Mouse (Mus musculus): ENCODE measurements around the gene A3galt2. TPM values are rescaled to one million over a fixed set of nuclear protein-coding genes. Genes with fewer than 3 reads are reported as not detected.
A peak's percentile ranks its signal among the peaks of the same experiment; 100 is the strongest.

Gene A3galt2
- polyA plus RNA-seq, 1 experiment from 2014 or later = 0.35 TPM

DNA sequence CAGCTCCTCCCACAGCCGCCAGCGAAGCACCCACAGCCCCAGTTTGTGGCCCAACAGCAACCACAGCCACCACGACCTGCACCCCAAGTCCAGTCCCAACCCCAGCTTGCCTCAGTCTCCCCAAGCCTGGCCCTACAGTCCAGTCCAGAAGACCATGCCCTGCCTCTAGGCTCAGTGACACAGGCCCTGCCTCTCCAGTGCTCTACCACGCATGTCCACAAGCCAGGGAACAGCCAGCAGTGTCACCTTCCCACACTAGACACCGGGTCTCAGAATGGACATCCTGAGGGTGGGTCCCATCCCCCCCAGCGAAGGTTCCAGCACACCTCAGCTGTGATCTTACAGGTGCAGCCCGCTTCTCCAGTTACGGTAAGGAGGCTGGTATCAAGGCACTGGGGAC, 32.2 kb upstream of the A3galt2 start:
- peaks cover 32% of the 10 kb centered on the region for H3K4me1 ChIP-seq (replicated peaks; ENCODE audit: control insufficient read depth, insufficient read depth, low read length)
- 93% methylated on average over 6 of the region's 8 CpGs for WGBS
- no peaks in the 10 kb centered on the region for H3K36me3 ChIP-seq (ENCODE audit: control insufficient read depth, insufficient read depth, low read length)
- no peaks in the 10 kb centered on the region for H3K9me3 ChIP-seq (ENCODE audit: control insufficient read depth, low read length)
- no peaks in the 10 kb centered on the region for H3K27me3 ChIP-seq (replicated peaks; ENCODE audit: control insufficient read depth, insufficient read depth, low read length)
- DNase-seq (ENCODE audit: low spot score) = no peak
- ATAC-seq (replicated peaks; ENCODE audit: low FRiP score, low TSS enrichment, low read depth) = no peak
- H3K4me2 ChIP-seq (ENCODE audit: low read length) = no peak overlapping the region
- H3K9ac ChIP-seq (ENCODE audit: low read length) = no peak overlapping the region
- H3K4me3 ChIP-seq (ENCODE audit: low read depth, low read length) = no peak overlapping the region
- H3K27ac ChIP-seq (ENCODE audit: low read depth) = no peak overlapping the region

DNA sequence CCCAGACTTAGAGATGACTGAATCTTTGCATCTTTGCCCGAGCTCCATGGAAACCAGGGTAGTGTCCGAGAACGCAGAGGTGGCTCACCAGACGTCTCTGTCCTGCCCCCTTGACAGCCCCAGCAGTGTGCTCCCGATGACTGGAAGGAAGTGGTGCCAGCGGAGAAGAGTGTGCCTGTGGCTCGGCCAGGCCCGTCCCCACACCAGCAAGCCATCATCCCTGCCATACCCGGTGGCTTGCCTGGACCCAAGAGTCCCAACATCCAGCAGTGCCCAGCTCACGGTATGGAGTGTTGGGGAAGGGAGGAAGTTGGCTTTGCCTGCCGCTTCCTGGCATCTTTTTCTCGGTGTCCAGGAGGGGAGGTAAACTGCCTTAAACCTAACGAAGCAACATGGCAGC, 31.7 kb upstream of the A3galt2 start:
- Histone ChIP-seq H3K4me2 (ENCODE audit: low read length) (no peak overlapping the region), H3K4me3 (ENCODE audit: low read depth, low read length) (no peak overlapping the region), H3K9me3 (ENCODE audit: control insufficient read depth, low read length) (no peaks in the 10 kb centered on the region), H3K27ac (ENCODE audit: low read depth) (no peak overlapping the region), H3K36me3 (ENCODE audit: control insufficient read depth, insufficient read depth, low read length) (no peaks in the 10 kb centered on the region), H3K9ac (ENCODE audit: low read length) (no peak overlapping the region), H3K27me3 (replicated peaks; ENCODE audit: control insufficient read depth, insufficient read depth, low read length) (no peaks in the 10 kb centered on the region), H3K4me1 (replicated peaks; ENCODE audit: control insufficient read depth, insufficient read depth, low read length) (peaks cover 33% of the 10 kb centered on the region)
- 86% methylated on average over 13 of the region's 13 CpGs for WGBS
- DNase-seq (ENCODE audit: low spot score) (no peak), ATAC-seq (replicated peaks; ENCODE audit: low FRiP score, low TSS enrichment, low read depth) (no peak)

DNA sequence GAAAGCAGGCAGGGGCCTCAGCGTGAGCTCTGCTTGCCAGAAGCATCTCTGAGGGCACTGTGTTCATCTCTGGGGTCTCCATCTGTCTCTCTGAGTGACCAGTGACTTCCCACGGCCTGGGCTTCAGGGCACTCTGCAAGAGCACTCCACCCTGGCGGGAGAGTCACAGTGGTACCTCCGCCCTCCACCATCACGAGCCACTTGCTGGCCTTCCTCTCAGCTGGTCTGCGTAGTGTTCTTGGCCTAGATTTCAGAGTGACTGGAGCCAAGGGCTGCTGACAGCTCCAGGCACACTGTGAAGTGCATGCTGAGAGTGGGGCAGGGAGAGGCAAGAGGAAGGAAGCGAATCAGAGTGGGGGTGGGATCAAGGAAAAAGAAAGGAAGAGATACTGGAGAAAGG, 31.1 kb upstream of the A3galt2 start:
- Histone ChIP-seq H3K4me3 (ENCODE audit: low read depth, low read length) (no peak overlapping the region), H3K9me3 (ENCODE audit: control insufficient read depth, low read length) (no peaks in the 10 kb centered on the region), H3K4me2 (ENCODE audit: low read length) (no peak overlapping the region), H3K27ac (ENCODE audit: low read depth) (no peak overlapping the region), H3K36me3 (ENCODE audit: control insufficient read depth, insufficient read depth, low read length) (no peaks in the 10 kb centered on the region), H3K27me3 (replicated peaks; ENCODE audit: control insufficient read depth, insufficient read depth, low read length) (no peaks in the 10 kb centered on the region), H3K4me1 (replicated peaks; ENCODE audit: control insufficient read depth, insufficient read depth, low read length) (peaks cover 38% of the 10 kb centered on the region), H3K9ac (ENCODE audit: low read length) (no peak overlapping the region)
- DNase-seq (ENCODE audit: low spot score) (no peak), ATAC-seq (replicated peaks; ENCODE audit: low FRiP score, low TSS enrichment, low read depth) (no peak)
- 70% methylated on average over 7 of the region's 7 CpGs for WGBS

DNA sequence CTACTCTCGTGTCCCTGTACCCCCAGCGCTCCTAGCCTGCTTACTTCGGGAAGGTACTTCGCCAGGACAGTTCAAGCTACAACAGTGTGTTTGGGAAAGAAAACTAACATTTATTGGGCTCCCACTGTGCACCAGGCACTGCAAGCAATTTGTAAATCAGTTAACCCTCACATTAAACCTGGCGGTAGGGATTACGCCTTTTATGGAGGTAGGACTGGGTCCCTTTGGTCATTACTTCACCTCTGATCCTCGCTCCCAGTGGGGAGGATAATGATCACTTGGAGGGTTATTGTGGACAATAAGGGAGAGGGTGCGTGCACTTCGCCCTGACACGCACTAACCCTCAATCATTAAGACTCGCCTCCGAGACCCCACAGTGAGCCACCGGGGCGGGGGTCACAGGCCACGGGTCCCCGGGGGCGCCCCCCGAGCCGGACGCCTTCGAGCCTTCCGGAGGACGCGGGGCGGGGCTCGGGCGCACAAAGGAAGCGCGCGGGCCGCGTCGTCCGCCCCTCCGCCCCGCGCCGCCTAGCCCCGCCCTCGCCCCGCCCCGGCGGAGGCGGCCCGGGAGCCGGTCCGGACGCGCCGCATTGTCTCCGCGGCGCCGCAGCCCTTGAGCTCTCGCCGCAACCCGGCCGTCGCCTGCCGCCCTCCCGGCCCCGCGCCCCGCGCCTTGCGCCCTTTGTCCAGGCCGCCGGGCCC, 28.0 kb upstream of the A3galt2 start:
- DNase-seq (ENCODE audit: low spot score) = peak; percentile 76
- H3K4me1 ChIP-seq (replicated peaks; ENCODE audit: control insufficient read depth, insufficient read depth, low read length) = peaks cover 42% of the 10 kb centered on the region

DNA sequence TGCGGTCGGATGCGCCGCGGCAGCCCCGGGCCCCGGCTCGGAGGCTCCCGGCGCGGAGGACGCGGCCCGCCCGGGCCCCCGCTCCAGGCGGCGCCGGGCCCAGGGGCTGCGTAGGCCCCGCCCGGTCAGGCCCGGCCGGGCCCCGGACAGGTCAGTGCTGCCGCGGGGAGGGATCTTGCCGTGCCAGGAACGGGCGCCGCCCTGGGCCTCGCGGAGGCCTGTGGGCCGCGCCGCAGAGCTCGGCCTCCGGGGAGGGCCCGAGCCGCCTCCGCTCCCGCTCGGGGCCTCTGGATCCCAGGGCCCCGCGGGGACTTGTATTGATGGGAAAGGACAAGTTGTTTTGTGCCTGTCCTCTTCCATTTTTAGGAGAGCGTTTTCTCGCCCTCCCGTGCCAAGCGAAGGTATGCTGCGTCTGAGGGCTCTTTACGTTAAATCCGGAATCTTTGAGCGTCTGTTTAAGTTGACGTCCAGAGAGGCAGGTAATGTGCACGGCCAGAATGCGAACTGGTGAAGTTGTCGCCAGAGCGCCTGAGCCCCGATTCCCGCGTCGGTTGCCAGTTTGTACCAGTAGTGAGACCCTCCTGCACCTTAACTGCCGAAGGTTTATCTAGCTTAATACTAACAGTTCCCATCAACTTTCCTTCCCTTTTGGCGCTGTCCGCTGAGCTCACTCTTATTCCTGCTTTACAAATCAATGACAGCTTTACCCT, 27.3 kb upstream of the A3galt2 start:
- DNase-seq (ENCODE audit: low spot score) = peak; percentile 77
- Histone ChIP-seq H3K27ac (ENCODE audit: low read depth) (peak overlapping the region; percentile 87), H3K9me3 (ENCODE audit: control insufficient read depth, low read length) (no peaks in the 10 kb centered on the region), H3K4me1 (replicated peaks; ENCODE audit: control insufficient read depth, insufficient read depth, low read length) (peaks cover 48% of the 10 kb centered on the region), H3K4me3 (ENCODE audit: low read depth, low read length) (peak overlapping the region; percentile 79), H3K4me2 (ENCODE audit: low read length) (peak overlapping the region; percentile 89), H3K36me3 (ENCODE audit: control insufficient read depth, insufficient read depth, low read length) (peaks cover 15% of the 10 kb centered on the region), H3K27me3 (replicated peaks; ENCODE audit: control insufficient read depth, insufficient read depth, low read length) (no peaks in the 10 kb centered on the region), H3K9ac (ENCODE audit: low read length) (peak overlapping the region; percentile 99)
- ATAC-seq (replicated peaks; ENCODE audit: low FRiP score, low TSS enrichment, low read depth) = peak; percentile 86
- under 1% methylated on average over 62 of the region's 65 CpGs for WGBS

More for the DNA sequence above, 28.0 kb upstream of the A3galt2 start:
- 3% methylated on average over 55 of the region's 68 CpGs for WGBS
- H3K36me3 ChIP-seq (ENCODE audit: control insufficient read depth, insufficient read depth, low read length) = peaks cover 15% of the 10 kb centered on the region
- H3K9ac ChIP-seq (ENCODE audit: low read length) = peak overlapping the region; percentile 99
- peak overlapping the region; percentile 89 for H3K4me2 ChIP-seq (ENCODE audit: low read length)
- H3K9me3 ChIP-seq (ENCODE audit: control insufficient read depth, low read length) = no peaks in the 10 kb centered on the region
- H3K27ac ChIP-seq (ENCODE audit: low read depth) = peak overlapping the region; percentile 87
- peak overlapping the region; percentile 79 for H3K4me3 ChIP-seq (ENCODE audit: low read depth, low read length)
- peak; percentile 92 for ATAC-seq (replicated peaks; ENCODE audit: low FRiP score, low TSS enrichment, low read depth)
- H3K27me3 ChIP-seq (replicated peaks; ENCODE audit: control insufficient read depth, insufficient read depth, low read length) = no peaks in the 10 kb centered on the region

DNA sequence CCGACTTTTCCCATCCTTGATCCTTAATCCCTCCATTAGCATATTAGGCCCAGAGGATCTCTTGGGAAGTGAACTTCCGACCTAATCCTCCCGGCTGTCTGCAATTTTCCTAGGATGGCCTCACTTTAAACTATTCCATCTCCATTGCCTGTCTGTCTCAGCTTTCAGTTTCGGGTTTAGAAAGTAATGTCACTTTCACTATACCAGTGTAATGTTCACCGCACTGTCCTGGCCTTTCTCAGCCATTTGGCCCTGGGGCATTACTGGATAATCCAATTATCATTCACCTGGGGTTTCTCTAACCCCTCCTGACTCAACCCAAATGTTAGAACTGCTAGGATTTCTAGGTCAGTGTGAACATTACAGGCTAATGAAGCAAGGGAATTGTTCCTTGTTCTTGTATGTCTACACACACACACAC, 26.7 kb upstream of the A3galt2 start:
- no peak for DNase-seq (ENCODE audit: low spot score)
- WGBS = under 1% methylated on average over 5 of the region's 5 CpGs
- H3K36me3 ChIP-seq (ENCODE audit: control insufficient read depth, insufficient read depth, low read length) = peaks cover 15% of the 10 kb centered on the region
- peak overlapping the region; percentile 87 for H3K27ac ChIP-seq (ENCODE audit: low read depth)
- no peaks in the 10 kb centered on the region for H3K9me3 ChIP-seq (ENCODE audit: control insufficient read depth, low read length)
- peak overlapping the region; percentile 99 for H3K9ac ChIP-seq (ENCODE audit: low read length)
- H3K4me2 ChIP-seq (ENCODE audit: low read length) = peak overlapping the region; percentile 89
- H3K27me3 ChIP-seq (replicated peaks; ENCODE audit: control insufficient read depth, insufficient read depth, low read length) = no peaks in the 10 kb centered on the region
- no peak for ATAC-seq (replicated peaks; ENCODE audit: low FRiP score, low TSS enrichment, low read depth)
- H3K4me3 ChIP-seq (ENCODE audit: low read depth, low read length) = peak overlapping the region; percentile 79
- peaks cover 54% of the 10 kb centered on the region for H3K4me1 ChIP-seq (replicated peaks; ENCODE audit: control insufficient read depth, insufficient read depth, low read length)

DNA sequence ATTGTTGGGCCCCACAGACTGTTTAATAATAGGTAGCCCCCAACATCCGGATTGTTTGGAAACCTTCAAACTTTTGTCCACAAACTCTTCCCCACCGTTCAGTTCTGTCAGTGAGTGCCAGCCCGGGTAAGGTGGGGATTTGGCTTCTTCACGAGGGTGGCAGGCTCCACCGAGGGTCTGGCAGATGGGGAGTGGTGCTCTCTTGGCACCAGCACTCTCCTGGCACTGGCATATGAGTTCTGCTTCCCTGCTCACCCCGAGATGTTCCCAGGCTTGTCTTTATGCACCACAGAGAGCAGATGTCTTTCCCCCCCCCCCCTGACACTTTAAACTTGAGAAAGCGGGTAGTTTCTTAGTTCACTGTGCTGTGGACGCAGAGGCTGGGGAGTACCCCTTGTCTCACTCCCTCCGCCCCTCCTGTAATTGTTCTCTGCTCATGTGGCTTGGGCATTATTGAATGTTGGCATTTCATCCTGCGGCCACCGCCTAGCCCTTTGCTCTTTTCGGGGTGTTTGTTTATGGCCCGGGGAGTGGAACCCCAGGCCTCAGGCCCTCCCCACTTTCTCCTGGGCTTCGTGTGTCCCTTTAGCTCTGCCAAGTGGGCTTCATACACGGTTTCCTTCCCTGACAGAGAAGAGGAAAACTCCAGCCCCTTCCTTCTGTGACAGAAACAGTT, 26.0 kb upstream of the A3galt2 start:
- Histone ChIP-seq H3K27me3 (replicated peaks; ENCODE audit: control insufficient read depth, insufficient read depth, low read length) (no peaks in the 10 kb centered on the region), H3K36me3 (ENCODE audit: control insufficient read depth, insufficient read depth, low read length) (peaks cover 15% of the 10 kb centered on the region), H3K4me2 (ENCODE audit: low read length) (peak overlapping the region; percentile 89), H3K27ac (ENCODE audit: low read depth) (peak overlapping the region; percentile 45; the same call in 1 of the 2 replicates), H3K9me3 (ENCODE audit: control insufficient read depth, low read length) (no peaks in the 10 kb centered on the region), H3K9ac (ENCODE audit: low read length) (peak overlapping the region; percentile 99), H3K4me1 (replicated peaks; ENCODE audit: control insufficient read depth, insufficient read depth, low read length) (peaks cover 61% of the 10 kb centered on the region), H3K4me3 (ENCODE audit: low read depth, low read length) (peak overlapping the region; percentile 79)
- 16% methylated on average over 15 of the region's 15 CpGs for WGBS
- ATAC-seq (replicated peaks; ENCODE audit: low FRiP score, low TSS enrichment, low read depth) (no peak), DNase-seq (ENCODE audit: low spot score) (no peak)

- peak overlapping the region; percentile 89 for H3K4me2 ChIP-seq (ENCODE audit: low read length)
- H3K9me3 ChIP-seq (ENCODE audit: control insufficient read depth, low read length) = no peaks in the 10 kb centered on the region
- peaks cover 17% of the 10 kb centered on the region for H3K36me3 ChIP-seq (ENCODE audit: control insufficient read depth, insufficient read depth, low read length)
- ATAC-seq (replicated peaks; ENCODE audit: low FRiP score, low TSS enrichment, low read depth) = no peak
- WGBS = 15% methylated on average over 5 of the region's 5 CpGs
- peak overlapping the region; percentile 99; the same call in 1 of the 2 replicates for H3K9ac ChIP-seq (ENCODE audit: low read length)
- H3K27ac ChIP-seq (ENCODE audit: low read depth) = peak overlapping the region; percentile 45; the same call in 1 of the 2 replicates
- peaks cover 66% of the 10 kb centered on the region for H3K4me1 ChIP-seq (replicated peaks; ENCODE audit: control insufficient read depth, insufficient read depth, low read length)
- H3K4me3 ChIP-seq (ENCODE audit: low read depth, low read length) = peak overlapping the region; percentile 79
- H3K27me3 ChIP-seq (replicated peaks; ENCODE audit: control insufficient read depth, insufficient read depth, low read length) = no peaks in the 10 kb centered on the region
- DNase-seq (ENCODE audit: low spot score) = no peak
These were observed 25.5 kb upstream of the A3galt2 start for GRCm38 (mm10) chr4:128729709-128730037.
